Mouse (Mus musculus) heart, adult 10 weeks (tissue): ENCODE results near the gene Cfap46. TPM values are rescaled to one million over a fixed set of nuclear protein-coding genes. Genes with fewer than 3 reads are reported as not detected.

Experiments
- polyA plus RNA-seq: library from polyadenylated mRNA; stranded (reverse); fragments of 350-450 nt; fragmentation: Illumina TruSeq; extraction: RNeasy Lipid Tissue Mini Kit (QIAGEN cat#74804); gene quantifications from one replicate; pipeline ENCODE4 v1.2.3, GENCODE M21; 2014; ENCODE audit warnings: low read depth, low replicate concordance

The Cfap46 gene
- not detected for polyA plus RNA-seq

DNA sequence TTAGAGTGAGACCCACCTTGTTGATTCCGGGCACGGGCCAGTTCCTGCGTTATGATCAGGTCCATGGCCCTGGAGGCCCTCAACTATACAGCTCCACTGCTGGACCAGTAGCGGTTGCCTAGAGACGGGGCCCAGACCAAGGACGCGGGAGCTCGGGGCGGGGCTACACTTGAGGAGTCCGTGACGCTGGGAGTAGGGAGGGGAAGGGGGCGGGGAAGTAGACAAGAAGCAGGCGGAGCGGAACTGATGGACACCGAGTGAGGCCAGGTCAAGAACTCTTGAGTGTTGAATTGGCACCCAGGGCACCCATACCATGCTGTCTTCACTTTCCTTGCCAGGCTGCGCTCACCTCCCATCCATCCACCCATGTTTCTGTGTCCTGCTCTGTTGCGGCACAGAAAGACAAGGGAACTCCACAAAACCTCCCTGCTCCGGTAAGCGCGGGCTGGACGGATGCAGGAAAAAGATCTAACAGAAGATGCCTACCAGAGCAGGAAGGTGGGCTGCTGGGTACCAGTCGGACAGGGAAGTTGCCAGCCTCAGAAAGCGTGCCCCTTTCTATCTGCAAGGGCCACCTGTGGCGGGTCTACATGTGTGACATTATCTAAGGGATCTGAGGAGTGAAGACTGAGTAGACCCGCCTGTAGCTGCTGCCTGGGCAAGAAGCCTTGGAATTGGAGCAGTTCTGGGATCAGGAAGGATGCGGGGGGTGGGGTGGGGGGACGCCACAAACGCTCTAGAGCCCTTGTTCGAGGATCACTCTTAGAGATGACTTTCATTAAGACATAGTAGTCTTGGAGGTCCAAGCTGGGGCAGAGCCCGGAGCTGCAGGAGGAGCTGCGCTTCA is at the start of gene Cfap46:
Gene Cfap46 (minus strand): TSS at position 112 of the 847 bp plus-strand sequence.

DNA sequence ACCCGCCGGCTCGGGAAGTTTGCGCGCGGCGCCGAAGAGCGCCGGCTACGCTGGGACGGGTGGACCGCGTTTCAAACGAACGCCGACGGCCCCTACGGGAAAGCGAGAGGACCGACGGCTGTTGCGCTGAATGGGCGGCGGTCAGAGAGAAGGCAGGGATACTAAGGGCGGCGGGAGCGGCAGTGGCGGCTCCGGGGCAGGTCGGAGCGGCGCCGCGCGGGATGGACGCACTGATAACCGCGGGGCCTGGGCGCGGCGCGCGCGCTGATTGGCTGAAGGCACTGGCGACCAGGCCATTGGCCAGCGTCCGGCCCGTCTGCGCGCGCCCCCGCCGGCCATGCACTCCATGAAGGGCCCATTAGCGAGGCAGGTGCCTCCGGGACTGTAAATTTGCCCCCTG is 101.0 kb downstream of the Cfap46 start, which contains the start of gene Nkx6-2:
Gene Nkx6-2 (minus strand): TSS at position 203 of the 400 bp plus-strand sequence.

Other genes starting within 250 kb of the Cfap46 start
- gene Nkx6-2, start 101.0 kb downstream of the Cfap46 start, polyA plus RNA-seq = not detected
- not detected for gene Adgra1, start 150.4 kb upstream of the Cfap46 start, polyA plus RNA-seq
- gene Kndc1, start 210.9 kb upstream of the Cfap46 start, polyA plus RNA-seq = not detected